Mouse (Mus musculus) embryonic fibroblast, embryonic 13.5 days (primary cell): ENCODE data around the gene Sap25.

ENCODE experiments used
- CTCF ChIP-seq: IDR thresholded peaks from 2 replicates; pipeline ENCODE4 v1.5.1; 2011; ENCODE audit warnings: mild to moderate bottlenecking, control low read depth, low read length, moderate library complexity, borderline replicate concordance; ENCODE audit not compliant: insufficient read depth
- POLR2A ChIP-seq: IDR thresholded peaks from 2 replicates; pipeline ENCODE4 v1.6.1; 2011; ENCODE audit warnings: low read depth, mild to moderate bottlenecking, control low read depth, low read length, moderate library complexity

DNA sequence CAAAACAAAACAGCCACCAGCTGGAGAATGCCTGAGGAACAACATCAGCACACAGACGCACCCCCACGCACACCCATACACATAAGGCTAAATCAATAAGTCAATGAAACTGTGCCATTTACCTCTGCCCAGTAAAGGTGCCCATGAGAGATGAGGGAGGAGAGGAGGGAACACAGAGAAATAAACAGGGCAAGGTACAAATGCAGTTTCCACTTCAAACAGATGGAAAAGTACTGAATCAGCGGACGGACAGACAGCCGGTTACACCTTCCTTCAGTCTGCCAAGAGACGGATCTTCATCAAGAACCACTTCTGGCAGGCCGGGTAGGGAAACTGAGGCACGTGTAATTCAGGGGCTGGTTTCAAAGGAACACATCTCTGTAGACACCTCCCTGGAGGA is 33.7 kb downstream of the Sap25 start:
- TF ChIP-seq CTCF = no peak
- TF ChIP-seq POLR2A = no peak
